Mouse (Mus musculus): Measurements from ENCODE around the gene Tet3.

The Tet3 gene

GRCm38 (mm10) chr6:83439781-83440180 lies 19.1 kb downstream of the Tet3 start:
- DNase-seq (ENCODE audit: low read depth, low spot score), result no peak

DNA sequence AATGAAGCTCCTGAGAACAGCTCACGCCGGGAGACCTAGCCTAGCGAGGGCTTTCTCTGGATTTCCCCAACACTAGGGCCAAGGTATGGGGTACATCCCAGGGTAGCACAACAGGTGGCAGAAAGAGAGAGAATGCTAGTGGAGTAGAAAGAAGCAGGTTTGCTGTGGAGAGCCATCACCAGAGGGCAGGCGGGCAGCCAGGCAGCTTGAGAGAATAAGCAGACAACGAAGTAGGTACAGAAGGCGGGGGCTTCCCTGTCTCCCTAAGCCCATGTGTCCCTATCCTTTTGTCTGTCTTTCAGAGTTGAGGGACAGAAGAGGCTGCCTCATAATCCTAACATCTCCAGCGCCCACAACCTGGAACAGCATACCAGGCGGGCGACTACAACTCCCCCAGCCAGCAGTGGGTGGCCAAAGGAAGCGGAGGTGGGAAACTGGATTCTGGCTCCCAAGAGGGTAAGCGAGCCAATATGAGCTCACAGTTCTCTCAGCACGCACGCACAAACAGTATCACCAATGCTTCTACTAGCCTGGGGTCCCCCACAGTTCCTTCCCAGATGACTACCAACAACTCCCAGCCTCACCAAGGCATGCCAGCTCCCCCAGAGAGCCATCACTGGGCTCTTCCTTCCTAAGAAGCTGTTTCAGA lies 19.6 kb downstream of the Tet3 start:
- no peak for DNase-seq (ENCODE audit: low read depth, low spot score)

- DNase-seq (ENCODE audit: low read depth, low spot score), result no peak
Observed at GRCm38 (mm10) chr6:83438584-83438983, 20.3 kb downstream of the Tet3 start.

DNA sequence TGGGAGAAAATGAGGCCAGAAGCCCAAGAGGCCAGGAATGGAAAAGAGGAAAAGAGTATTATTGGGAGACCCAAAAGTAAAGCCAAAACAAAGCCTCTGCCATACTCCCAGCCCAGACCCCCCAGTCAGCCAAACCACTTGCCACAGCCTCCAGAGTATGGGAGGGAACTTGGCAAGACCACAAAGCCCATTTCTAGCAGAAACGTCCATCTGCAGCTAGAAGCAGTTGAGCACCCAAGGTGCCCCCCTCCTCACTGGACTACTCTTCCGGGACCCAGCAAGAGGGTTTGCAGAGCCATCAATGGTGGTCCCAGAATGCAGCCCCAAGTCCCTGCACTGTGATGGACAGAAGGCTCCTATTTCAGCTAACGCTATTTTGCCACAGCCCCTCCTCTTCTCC lies 21.1 kb downstream of the Tet3 start:
- no peak for DNase-seq (ENCODE audit: low read depth, low spot score)

GRCm38 (mm10) chr6:83437225-83437624 lies 21.7 kb downstream of the Tet3 start:
- no peak for DNase-seq (ENCODE audit: low read depth, low spot score)

DNA sequence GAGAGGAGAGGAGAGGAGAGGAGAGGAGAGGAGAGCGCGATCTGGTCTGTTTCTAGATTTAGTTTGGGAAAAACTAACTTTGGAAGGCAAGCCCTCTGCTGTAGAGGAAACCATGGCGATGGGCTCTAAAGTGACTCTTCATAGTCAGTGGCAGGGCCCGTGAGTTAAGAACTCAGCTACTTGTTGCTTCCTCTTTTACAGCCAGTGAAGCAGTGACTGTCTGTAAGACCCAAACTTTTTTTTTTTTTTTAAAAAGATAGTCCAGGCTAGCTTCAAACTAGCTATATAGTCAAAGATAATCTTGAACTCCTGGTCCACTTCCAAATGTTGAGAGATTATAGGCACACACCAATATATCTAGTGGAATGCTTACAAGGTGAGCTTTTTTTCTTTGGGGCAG lies 22.3 kb downstream of the Tet3 start:
- no peak for DNase-seq (ENCODE audit: low read depth, low spot score)

GRCm38 (mm10) chr6:83435174-83435573 lies 23.7 kb downstream of the Tet3 start:
- no peak for DNase-seq (ENCODE audit: low read depth, low spot score)

GRCm38 (mm10) chr6:83433546-83433945 lies 25.3 kb downstream of the Tet3 start:
- DNase-seq (ENCODE audit: low read depth, low spot score), result no peak

- DNase-seq (ENCODE audit: low read depth, low spot score), result no peak
Observed at GRCm38 (mm10) chr6:83432966-83433365, 25.9 kb downstream of the Tet3 start.

DNA sequence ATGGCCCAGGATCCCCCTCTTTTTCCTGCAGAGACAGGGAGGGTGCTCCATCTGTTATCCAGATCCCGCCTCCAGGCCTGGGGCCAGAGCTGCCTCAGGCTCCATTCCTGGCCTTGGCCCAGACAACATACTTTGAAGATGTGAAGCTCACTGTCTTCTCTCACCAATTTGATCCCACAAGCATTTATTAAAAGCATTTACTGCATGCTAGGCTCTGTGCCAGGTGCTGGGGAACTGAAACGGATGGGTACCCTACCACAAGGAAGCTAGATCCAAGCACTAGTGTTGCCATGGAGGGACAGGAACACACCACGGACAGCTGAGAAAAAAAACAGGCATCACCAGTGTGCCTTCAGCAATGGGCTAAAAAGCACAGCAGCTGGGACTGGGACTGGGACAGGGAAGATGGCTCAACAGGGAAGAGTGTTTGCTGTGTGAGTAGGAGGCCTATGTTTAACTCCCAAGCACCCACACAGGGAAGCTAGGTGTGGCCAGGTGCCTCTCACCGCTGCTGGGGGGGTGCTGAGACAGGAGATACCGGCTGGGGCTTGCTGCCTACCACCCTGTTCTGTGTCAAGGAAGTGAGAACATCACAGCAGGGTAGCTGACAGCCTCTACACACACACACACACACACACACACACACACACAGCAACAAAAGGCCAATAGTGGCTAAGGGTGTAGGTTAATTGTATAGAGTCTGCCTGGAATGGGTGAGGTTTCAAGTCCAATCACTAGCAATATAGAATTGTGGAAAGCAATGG lies 30.7 kb downstream of the Tet3 start:
- DNase-seq (ENCODE audit: low read depth, low spot score), result no peak

GRCm38 (mm10) chr6:83427512-83427911 lies 31.4 kb downstream of the Tet3 start:
- no peak for DNase-seq (ENCODE audit: low read depth, low spot score)

- no peak for DNase-seq (ENCODE audit: low read depth, low spot score)
Observed at GRCm38 (mm10) chr6:83426576-83426975, 32.3 kb downstream of the Tet3 start.

GRCm38 (mm10) chr6:83424053-83424404 lies 34.9 kb downstream of the Tet3 start:
- no peak for DNase-seq (ENCODE audit: low read depth, low spot score)

DNA sequence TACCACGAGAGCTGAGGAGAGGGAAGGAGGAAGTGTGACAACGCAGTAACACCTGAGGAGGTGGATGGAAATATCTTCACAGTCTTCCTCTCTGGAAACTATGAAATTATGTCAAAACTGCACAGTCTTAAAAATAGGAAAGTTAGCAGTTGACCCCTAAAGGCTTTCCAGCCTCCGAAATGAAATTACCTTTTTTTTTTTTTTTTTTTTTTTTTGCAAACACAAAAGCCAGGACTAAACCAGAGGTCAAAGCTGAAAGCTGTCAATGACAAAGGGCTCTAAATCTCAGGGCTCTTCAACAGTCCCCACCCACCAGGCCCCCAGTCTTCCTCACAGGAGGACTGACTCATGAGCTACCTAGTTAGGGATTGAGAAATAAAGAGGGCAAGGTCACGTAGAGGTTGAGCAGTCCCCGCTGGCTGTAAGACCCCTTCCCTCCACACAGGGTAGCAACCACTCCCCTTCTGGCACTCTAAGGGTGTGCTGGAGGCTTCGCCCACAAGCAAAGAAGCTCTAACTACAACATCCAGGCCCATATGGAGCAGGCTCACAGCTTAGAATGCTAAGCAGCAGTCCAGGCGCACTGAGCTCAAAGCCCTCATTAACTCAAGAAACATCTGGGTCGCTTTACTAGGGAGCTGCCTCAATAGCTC lies 35.4 kb downstream of the Tet3 start:
- no peak for DNase-seq (ENCODE audit: low read depth, low spot score)

- DNase-seq (ENCODE audit: low read depth, low spot score), result no peak
Observed at GRCm38 (mm10) chr6:83421866-83422649, 36.8 kb downstream of the Tet3 start.

GRCm38 (mm10) chr6:83419516-83419915 lies 39.4 kb downstream of the Tet3 start:
- no peak for DNase-seq (ENCODE audit: low read depth, low spot score)

DNA sequence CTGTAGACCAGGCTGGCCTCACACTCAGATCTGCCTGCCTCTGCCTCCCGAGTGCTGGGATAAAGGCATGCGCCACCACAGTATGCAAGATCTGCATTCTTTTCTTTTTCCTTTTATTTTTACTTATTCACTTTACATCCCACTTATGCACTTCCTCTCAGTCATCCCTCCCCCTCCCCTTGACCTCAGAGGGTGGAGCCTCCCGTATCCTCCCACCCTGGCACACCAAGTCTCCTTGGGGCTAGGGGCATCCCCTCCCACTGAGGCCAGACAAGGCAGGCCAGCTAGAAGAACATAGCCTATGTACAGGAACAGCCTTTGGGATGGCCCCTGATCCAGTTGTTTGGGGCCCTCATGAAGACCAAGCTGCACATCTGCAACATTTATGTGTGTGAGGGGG lies 41.4 kb downstream of the Tet3 start:
- DNase-seq (ENCODE audit: low read depth, low spot score), result no peak

DNA sequence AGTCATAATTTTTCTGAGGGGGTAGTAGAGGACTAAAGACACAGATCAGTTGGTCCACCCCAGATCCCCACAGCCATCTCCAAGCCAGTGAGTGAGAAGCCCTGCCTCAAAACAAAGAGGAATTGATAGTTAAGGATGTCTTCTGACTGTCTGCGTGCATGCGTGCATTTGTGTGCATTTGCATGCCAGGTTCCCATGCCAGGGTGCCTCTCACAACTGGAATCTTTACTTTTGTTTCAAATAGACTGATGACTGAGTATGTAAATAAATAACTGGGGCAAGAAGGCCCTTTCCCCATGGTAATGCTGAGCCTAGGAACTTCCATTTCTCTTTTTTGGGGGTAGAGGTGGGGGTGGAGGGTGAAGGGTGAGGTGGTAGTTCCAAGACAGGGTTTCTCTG lies 41.8 kb downstream of the Tet3 start:
- DNase-seq (ENCODE audit: low read depth, low spot score), result no peak

- no peak for DNase-seq (ENCODE audit: low read depth, low spot score)
Observed at GRCm38 (mm10) chr6:83416261-83417103, 42.4 kb downstream of the Tet3 start.

GRCm38 (mm10) chr6:83415356-83415940 lies 43.4 kb downstream of the Tet3 start:
- no peak for DNase-seq (ENCODE audit: low read depth, low spot score)
